Mouse (Mus musculus): ENCODE data around the gene Hcrt.
A peak's percentile ranks its signal among the peaks of the same experiment; 100 is the strongest.

Gene Hcrt

GRCm38 (mm10) chr11:100767871-100768270 is 5.1 kb upstream of the Hcrt start:
- DNase-seq (ENCODE audit: low spot score in 2 of 2) = no peak

GRCm38 (mm10) chr11:100766726-100767125 is 4.0 kb upstream of the Hcrt start:
- DNase-seq (ENCODE audit: low spot score in 2 of 2) = no peak

- peak; percentile 92 to 94 for DNase-seq (ENCODE audit: low spot score in 2 of 2)
Observed at GRCm38 (mm10) chr11:100761547-100762045, 1.1 kb downstream of the Hcrt start.

DNA sequence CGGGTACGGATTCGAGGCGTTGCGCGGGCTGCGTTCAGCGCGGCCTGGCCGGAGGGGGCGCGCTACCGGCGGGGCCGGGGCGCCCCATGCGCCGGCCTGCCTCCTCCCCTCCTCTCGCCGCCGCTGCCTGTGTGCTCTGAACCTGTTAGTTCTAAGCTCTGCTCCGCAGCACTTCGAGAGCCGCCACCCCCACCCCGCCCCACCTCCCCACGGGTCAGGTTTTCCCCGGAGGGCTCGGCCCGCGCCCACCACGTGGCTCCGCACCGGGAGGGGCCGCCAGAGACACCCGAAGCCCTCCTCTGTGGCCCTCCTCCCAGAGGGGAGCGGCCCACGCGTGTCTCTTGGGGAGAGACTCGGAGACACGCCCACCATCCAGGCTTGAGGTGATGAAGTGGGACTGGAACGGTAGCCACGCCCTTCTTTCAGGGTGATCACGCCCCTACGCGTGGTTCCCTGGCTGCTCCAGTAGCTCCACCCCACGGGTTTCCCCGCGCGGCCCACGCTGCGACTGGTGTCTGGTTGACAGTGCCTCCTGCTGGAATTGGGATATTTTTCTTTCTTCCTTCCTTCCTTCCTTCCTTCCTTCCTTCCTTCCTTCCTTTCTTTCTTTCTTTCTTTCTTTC is 3.0 kb downstream of the Hcrt start, which contains the start of gene Kcnh4:
Gene Kcnh4, minus strand, starts transcription at position 332 of the 623 bp plus-strand sequence.
- peak; percentile 90 to 94 for DNase-seq (ENCODE audit: low spot score in 2 of 2)

DNA sequence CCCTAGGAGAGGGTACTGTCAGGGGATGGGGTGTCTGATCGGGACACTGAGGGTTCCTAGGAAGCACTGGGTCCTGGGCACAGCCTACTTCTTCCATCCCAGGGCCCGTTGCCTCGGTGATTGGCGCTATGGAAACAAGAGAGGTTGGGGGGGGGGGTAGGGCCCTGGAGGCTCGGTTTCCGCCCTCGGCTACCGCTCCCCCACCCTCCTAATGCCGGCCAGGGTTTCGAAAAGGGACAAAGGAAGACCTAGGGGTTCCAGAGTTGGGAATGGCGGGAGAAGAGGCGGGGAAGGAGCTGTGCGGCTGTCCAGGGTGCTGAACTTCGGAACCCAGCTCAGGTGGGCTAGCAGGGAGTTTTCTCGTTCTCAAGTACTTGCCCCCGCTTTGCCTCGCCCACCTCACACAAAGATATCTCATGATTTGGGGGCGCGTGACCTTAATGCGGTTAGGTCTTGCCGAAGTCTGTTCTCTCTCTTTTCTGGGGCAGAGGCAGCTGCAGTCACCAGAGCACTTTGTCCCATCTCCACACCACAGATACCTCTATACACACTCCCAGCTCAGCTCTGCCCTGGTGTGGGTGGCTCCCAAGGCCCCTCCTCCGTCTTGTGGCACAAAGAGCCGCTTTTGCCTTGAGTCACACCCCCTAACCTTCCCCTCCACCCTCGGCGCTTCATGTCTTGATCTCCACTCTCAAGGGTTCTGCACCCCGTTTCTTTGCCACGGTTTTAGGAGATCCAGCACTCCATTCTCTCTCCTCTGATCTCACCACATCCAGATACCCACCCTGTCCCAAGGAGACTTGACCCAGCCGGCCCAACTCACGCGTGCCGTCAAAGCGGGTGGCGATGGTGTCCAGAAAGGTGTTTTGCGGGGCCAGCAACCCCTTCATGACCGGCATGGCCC is 3.8 kb downstream of the Hcrt start:
- DNase-seq (ENCODE audit: low spot score in 2 of 2) = no peak

DNA sequence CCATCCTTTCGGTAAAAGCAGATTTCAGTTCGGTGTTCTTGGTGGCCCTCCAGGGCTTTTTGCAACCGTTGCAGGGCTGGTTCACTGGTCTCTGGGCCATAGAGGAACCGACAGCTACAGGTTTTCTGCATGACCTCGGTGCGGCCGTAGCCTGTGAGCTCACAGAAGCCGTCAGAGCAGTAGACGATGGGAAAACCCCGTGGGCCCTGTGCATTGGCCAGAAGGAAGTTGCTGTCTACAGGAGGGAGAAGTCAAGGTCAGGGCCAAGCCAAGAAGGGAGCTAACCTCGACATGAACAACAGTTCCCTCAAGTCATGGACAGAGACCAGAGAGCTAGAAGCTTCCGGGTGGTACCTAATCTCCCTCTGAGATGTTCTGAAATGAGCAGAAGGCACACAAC is 5.2 kb downstream of the Hcrt start:
- DNase-seq (ENCODE audit: low spot score in 2 of 2) = no peak

DNA sequence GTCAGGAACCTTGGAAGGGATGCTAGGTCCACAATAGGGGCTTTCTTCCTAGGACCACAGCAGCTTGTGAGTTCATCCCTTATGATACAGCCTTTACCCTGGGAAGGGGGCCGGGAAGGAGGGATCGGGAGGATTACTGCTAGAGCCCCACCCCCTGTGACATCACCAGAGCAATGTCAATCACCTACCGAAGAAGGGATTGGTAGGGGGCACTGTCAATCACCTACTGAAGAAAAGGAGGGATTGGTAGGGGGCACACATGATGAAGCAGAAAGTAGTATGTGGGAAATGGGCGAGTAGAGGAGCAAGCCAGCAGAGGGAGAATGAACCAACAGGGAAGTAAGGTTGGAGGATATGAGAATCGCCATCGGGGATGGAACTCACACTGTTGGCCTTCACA is 6.3 kb downstream of the Hcrt start:
- DNase-seq (ENCODE audit: low spot score in 2 of 2) = no peak

- DNase-seq (ENCODE audit: low spot score in 2 of 2) = peak; percentile 53 to 74
Observed at GRCm38 (mm10) chr11:100754693-100755057, 8.1 kb downstream of the Hcrt start.

GRCm38 (mm10) chr11:100754021-100754692 is 8.6 kb downstream of the Hcrt start:
- peak; percentile 70 to 82 for DNase-seq (ENCODE audit: low spot score in 2 of 2)

DNA sequence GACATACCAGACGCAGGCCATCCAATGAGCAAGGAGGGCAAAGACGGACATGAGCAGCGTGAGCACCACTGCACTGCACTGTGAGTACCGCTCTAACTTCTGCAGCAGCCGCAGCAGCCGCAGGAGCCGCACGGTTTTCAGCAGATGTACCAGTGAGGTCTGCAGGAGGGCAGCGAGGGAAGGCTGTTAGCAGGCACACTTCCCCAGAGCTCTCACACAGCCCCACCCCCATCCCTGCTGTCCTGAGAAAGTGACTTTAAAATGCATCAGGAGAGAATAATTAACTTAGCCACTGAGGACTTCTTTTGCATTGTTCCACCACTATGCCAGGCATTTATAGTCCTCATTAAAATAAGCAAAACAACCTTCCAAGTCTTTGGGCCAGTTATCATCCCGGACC is 10.4 kb downstream of the Hcrt start:
- no peak for DNase-seq (ENCODE audit: low spot score in 2 of 2)

DNA sequence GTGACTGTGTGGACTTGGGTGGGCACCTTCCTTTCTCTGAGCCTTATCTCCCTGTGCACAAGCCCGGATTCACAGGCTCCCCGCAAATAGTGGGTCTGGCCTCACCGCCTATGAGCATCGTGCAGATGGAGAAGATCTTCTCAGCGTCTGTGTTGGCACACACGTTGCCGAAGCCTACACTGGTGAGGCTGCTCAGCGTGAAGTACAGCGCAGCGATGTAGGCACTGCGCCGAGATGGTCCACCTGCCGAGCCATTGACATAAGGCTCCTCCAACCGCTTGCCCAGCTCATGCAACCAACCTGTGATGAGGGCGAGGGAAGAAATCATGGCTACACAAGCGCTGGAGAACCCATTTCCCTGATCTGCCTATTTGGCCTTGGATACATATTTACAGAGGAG is 12.6 kb downstream of the Hcrt start:
- no peak for DNase-seq (ENCODE audit: low spot score in 2 of 2)

DNA sequence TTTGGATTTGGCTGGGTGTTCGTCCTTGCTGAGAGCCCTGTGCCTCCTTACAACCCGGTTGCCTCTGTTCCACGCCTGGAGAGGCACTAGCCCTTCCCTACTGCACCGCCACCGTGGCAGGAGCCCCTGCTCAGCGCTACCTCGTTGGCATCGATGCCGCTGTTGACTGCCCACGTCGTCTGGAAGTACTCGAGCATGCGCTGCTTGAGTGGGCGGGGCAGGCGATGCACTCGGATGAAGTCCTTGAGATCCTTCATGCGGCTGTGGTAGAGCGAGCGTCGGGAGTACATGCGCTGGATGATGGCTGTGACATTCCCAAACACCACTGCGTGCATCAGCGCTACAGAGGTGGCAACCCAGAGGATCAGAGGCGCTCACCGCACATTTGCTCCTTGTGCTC is 13.3 kb downstream of the Hcrt start:
- DNase-seq (ENCODE audit: low spot score in 2 of 2) = peak; percentile 58 to 76

DNA sequence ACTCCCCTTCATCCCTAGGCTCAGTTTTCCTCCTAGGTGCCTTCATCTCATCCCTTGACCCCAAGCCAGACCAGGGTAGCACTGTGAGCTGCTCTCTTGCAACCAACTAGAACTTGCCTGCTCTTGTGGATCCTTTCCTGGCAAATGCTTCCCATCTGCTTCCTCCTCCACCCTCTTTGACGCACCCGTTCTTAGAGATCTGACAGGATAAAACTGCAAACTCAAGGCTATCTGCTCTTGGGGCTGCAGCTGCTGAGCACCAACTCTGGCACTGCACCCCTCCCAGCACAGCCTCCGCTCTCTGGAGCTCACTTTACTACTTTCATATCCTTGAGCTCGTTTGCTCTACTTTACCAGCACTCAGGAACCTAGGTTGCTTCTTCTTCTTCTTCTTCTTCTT is 14.1 kb downstream of the Hcrt start:
- peak in 1 of 2 experiments; percentile 28 for DNase-seq (ENCODE audit: low spot score in 2 of 2)

DNA sequence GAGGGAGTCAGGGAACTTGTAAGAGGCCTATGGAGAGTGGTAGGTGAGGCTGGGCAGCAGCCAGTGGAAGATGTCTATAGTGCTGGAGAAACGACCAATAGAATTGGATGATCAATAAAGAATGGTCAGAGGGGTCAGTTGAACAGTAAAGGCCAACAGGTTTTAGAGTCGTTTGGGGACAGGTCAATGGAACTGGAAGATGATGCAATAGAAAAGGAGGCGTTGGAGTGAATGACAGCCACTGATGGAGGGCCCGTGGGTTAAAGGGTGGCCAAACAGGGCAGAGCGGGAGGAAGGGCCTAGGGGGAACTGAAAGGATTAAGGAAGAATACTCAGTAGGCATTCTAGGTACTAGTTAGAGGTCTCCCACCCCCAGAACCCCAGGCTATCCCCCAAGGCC is 15.6 kb downstream of the Hcrt start:
- no peak for DNase-seq (ENCODE audit: low spot score in 2 of 2)

GRCm38 (mm10) chr11:100746546-100746945 is 16.2 kb downstream of the Hcrt start:
- no peak for DNase-seq (ENCODE audit: low spot score in 2 of 2)

GRCm38 (mm10) chr11:100745085-100745484 is 17.6 kb downstream of the Hcrt start:
- no peak for DNase-seq (ENCODE audit: low spot score in 2 of 2)

DNA sequence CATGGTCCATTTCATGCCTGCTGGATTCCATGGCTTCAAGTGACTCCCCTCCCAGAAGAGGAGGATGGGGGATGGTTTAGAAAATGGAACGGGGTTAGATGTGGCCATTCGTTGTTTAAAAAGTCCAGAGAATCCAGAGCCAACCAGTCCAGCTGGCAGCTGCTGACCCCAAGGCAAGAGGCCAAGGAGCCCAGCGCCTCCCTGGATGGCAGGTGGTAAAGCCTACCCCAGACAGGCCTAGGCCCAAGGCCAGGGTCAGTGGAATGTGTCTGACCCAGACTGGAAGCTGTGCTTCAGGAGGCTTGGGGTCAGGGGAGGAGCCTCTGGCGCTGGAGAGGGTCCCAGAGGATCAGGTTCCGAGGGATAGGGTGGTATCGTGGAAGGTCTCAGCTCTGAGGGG is 21.4 kb downstream of the Hcrt start:
- no peak for DNase-seq (ENCODE audit: low spot score in 2 of 2)

- no peak for DNase-seq (ENCODE audit: low spot score in 2 of 2)
Observed at GRCm38 (mm10) chr11:100738749-100739148, 24.0 kb downstream of the Hcrt start.

DNA sequence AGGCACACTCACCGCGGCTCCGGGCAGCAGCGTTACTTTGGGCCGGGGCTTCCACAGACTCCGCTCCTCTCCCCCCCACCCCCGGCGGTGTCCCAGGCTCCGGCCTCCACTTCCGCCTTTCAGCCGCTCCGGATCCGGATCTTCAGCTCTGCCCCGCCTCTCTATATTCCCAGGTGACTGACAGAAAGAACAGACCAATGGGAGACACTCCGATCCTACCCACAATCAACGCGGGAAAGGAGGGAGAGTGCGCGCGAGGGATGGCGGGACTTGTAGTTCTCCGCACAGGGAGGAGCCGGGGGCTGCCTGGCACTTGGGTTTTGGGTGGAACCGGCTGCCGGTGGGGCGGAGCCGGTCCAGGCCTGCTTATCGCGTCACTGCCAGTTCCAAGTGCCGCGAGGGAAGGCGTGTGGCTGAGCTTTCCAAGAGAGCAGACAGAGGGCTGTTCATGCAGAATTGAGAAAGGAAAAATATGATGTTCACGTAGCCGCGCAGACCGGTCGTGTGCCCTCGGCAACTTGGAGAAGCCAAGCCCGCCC is 24.6 kb downstream of the Hcrt start, which contains the start of gene Rab5c:
Gene Rab5c, minus strand, starts transcription at position 150 of the 539 bp plus-strand sequence.
- DNase-seq (ENCODE audit: low spot score in 2 of 2) = peak; percentile 99

- no peak for DNase-seq (ENCODE audit: low spot score in 2 of 2)
Observed at GRCm38 (mm10) chr11:100737105-100737733, 25.5 kb downstream of the Hcrt start.

DNA sequence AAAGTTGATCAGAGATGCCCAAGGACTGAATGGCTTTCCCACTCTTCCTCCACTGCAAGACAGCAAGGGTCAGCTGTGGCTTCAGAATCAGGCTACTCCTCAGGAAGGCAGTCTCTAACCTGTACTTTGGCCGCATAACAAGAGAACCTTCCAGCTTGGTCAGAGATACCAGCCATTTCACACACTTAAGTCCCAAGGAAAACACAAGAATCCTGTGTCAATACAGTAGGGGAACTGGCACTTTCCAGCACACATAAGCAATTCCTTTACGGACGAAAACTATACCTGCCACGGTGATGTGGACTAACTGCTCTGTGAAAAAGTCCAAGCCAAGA is 26.0 kb downstream of the Hcrt start:
- no peak for DNase-seq (ENCODE audit: low spot score in 2 of 2)
